Mouse (Mus musculus) stomach, embryonic 16.5 days (tissue): Measurements from ENCODE around the gene Ube2m. TPM values are rescaled to one million over a fixed set of nuclear protein-coding genes. Genes with fewer than 3 reads are reported as not detected.
A peak's percentile ranks its signal among the peaks of the same experiment; 100 is the strongest.

Experiments
- ATAC-seq: fragments of 200-750 bp; cut with Nextera tagmentation; 2 replicates; pipeline ENCODE4 v1.8.0; 2017; ENCODE audit warnings: moderate number of reproducible peaks, moderate TSS enrichment; ENCODE audit not compliant: insufficient read depth, low FRiP score
- H3K27ac ChIP-seq: fragments of 300-500 bp; sonication (generic); 2 replicates; pipeline ENCODE4 v1.5.1; 2014; ENCODE audit warnings: low read length
- H3K27me3 ChIP-seq: fragments of 300-500 bp; sonication (generic); 2 replicates; pipeline ENCODE4 v1.6.1; 2014; ENCODE audit warnings: low read length, control low read depth, mixed read lengths; ENCODE audit not compliant: control insufficient read depth, insufficient read depth
- H3K36me3 ChIP-seq: fragments of 300-500 bp; sonication (generic); 2 replicates; pipeline ENCODE4 v1.6.1; 2014; ENCODE audit warnings: low read length; ENCODE audit not compliant: control insufficient read depth, insufficient read depth
- H3K4me1 ChIP-seq: fragments of 300-500 bp; sonication (generic); 2 replicates; pipeline ENCODE4 v1.6.1; 2014; ENCODE audit warnings: low read length, control low read depth, mixed read lengths; ENCODE audit not compliant: control insufficient read depth, insufficient read depth
- H3K4me2 ChIP-seq: fragments of 300-500 bp; sonication (generic); 2 replicates; pipeline ENCODE4 v1.6.1; 2014; ENCODE audit warnings: low read depth, low read length, mixed read lengths
- H3K4me3 ChIP-seq: fragments of 300-500 bp; sonication (generic); replicated peaks from 2 replicates; pipeline ENCODE4 v1.5.1; 2014; ENCODE audit warnings: mild to moderate bottlenecking, low read length
- H3K9ac ChIP-seq: fragments of 300-500 bp; sonication (generic); 2 replicates; pipeline ENCODE4 v1.6.1; 2014; ENCODE audit warnings: low read length
- H3K9me3 ChIP-seq: fragments of 300-500 bp; sonication (generic); replicated peaks from 2 replicates; pipeline ENCODE4 v1.6.1; 2016; ENCODE audit warnings: low read length, control low read depth; ENCODE audit not compliant: control insufficient read depth
- WGBS: fragments of 180-500 bp; shearing (Covaris S2); extraction: QIAGEN DNeasy Blood & Tissue Kit; methylation state at CpG from one replicate; pipeline ENCODE4 v1.1.7; 2014; 5-methylcytosine and 5-hydroxymethylcytosine counted together
- polyA plus RNA-seq: library from polyadenylated mRNA; unstranded; fragments of >200 nt; fragmentation: Nextera tagmentation; extraction: Ambion mirVana; gene quantifications from 2 replicates; pipeline ENCODE4 v1.2.1, GENCODE M21; 2015

Ube2m gene
- polyA plus RNA-seq, 1 experiment from 2014 or later, result 21.4 TPM

- peak within 1 kb of the TSS; percentile 89 for H3K9ac ChIP-seq
- H3K9me3 ChIP-seq, result no peaks in the 10 kb centered on the region
- H3K36me3 ChIP-seq, result 0 out of 2 replicates have a peak, but pooled peaks cover 12% of the 10 kb centered on the region
- H3K4me2 ChIP-seq, result peak within 1 kb of the TSS; percentile 81
- peaks cover 11% of the 10 kb centered on the region for H3K4me1 ChIP-seq
- H3K27ac ChIP-seq, result peak within 1 kb of the TSS; percentile 95
- WGBS, result 13% methylated on average over 26 of the region's 26 CpGs
- ATAC-seq, result no peak
- H3K27me3 ChIP-seq, result no peaks in the 10 kb centered on the region
- H3K4me3 ChIP-seq, result peak within 1 kb of the TSS; percentile 71
Observed at GRCm38 (mm10) chr7:13010005-13010908, 27.8 kb downstream of the Ube2m start, which contains the start of gene Zbtb45. Gene Zbtb45 (minus strand): TSS chr7:13010034.

- Histone ChIP-seq H3K4me2 (peak overlapping the region; percentile 81), H3K9ac (peak overlapping the region; percentile 89), H3K4me1 (peaks cover 11% of the 10 kb centered on the region), H3K9me3 (no peaks in the 10 kb centered on the region), H3K27ac (peak overlapping the region; percentile 95), H3K36me3 (0 out of 2 replicates have a peak, but pooled peaks cover 12% of the 10 kb centered on the region), H3K27me3 (no peaks in the 10 kb centered on the region), H3K4me3 (peak overlapping the region; percentile 71)
- ATAC-seq, result peak; percentile 92
- under 1% methylated on average over 42 of the region's 42 CpGs for WGBS
Observed at GRCm38 (mm10) chr7:13009143-13010004, 28.7 kb downstream of the Ube2m start.

- Histone ChIP-seq H3K4me1 (peaks cover 11% of the 10 kb centered on the region), H3K36me3 (0 out of 2 replicates have a peak, but pooled peaks cover 12% of the 10 kb centered on the region), H3K4me2 (no peak overlapping the region), H3K9me3 (no peaks in the 10 kb centered on the region), H3K9ac (peak overlapping the region; percentile 46; the same call in 1 of the 2 replicates), H3K27me3 (no peaks in the 10 kb centered on the region), H3K27ac (no peak overlapping the region), H3K4me3 (no peak overlapping the region)
- WGBS, result 57% methylated on average over 57 of the region's 57 CpGs
- no peak for ATAC-seq
Observed at GRCm38 (mm10) chr7:13007341-13008092, 30.6 kb downstream of the Ube2m start.

GRCm38 (mm10) chr7:13006531-13006930 lies 31.5 kb downstream of the Ube2m start:
- 0 out of 2 replicates have a peak, but pooled peaks cover 12% of the 10 kb centered on the region for H3K36me3 ChIP-seq
- ATAC-seq, result no peak
- peaks cover 11% of the 10 kb centered on the region for H3K4me1 ChIP-seq
- no peak overlapping the region for H3K4me2 ChIP-seq
- no peak overlapping the region for H3K4me3 ChIP-seq
- no peak overlapping the region for H3K27ac ChIP-seq
- no peak overlapping the region for H3K9ac ChIP-seq
- no peaks in the 10 kb centered on the region for H3K9me3 ChIP-seq
- 90% methylated on average over 10 of the region's 10 CpGs for WGBS
- no peaks in the 10 kb centered on the region for H3K27me3 ChIP-seq

GRCm38 (mm10) chr7:13006011-13006410 lies 32.1 kb downstream of the Ube2m start:
- Histone ChIP-seq H3K4me2 (no peak overlapping the region), H3K9me3 (no peaks in the 10 kb centered on the region), H3K4me3 (no peak overlapping the region), H3K27me3 (no peaks in the 10 kb centered on the region), H3K27ac (no peak overlapping the region), H3K9ac (no peak overlapping the region), H3K36me3 (0 out of 2 replicates have a peak, but pooled peaks cover 12% of the 10 kb centered on the region), H3K4me1 (peaks cover 11% of the 10 kb centered on the region)
- ATAC-seq, result no peak
- 86% methylated on average over 17 of the region's 17 CpGs for WGBS

GRCm38 (mm10) chr7:13003380-13003779 lies 34.7 kb downstream of the Ube2m start:
- Histone ChIP-seq H3K27me3 (no peaks in the 10 kb centered on the region), H3K4me2 (no peak overlapping the region), H3K4me3 (no peak overlapping the region), H3K36me3 (0 out of 2 replicates have a peak, but pooled peaks cover 12% of the 10 kb centered on the region), H3K9me3 (no peaks in the 10 kb centered on the region), H3K27ac (no peak overlapping the region), H3K9ac (no peak overlapping the region), H3K4me1 (no peaks in the 10 kb centered on the region)
- WGBS, result 75% methylated on average over 5 of the region's 5 CpGs
- no peak for ATAC-seq

- no peak overlapping the region for H3K27ac ChIP-seq
- no peaks in the 10 kb centered on the region for H3K27me3 ChIP-seq
- H3K9ac ChIP-seq, result no peak overlapping the region
- ATAC-seq, result no peak
- H3K36me3 ChIP-seq, result 0 out of 2 replicates have a peak, but pooled peaks cover under 1% of the 10 kb centered on the region
- H3K4me2 ChIP-seq, result no peak overlapping the region
- WGBS, result 53% methylated on average over 1 of the region's 1 CpGs
- H3K4me3 ChIP-seq, result no peak overlapping the region
- no peaks in the 10 kb centered on the region for H3K9me3 ChIP-seq
- H3K4me1 ChIP-seq, result no peaks in the 10 kb centered on the region
Observed at GRCm38 (mm10) chr7:13001584-13001983, 36.5 kb downstream of the Ube2m start.

- WGBS, result 74% methylated on average over 3 of the region's 3 CpGs
- Histone ChIP-seq H3K4me2 (no peak within 1 kb of the TSS), H3K4me1 (no peaks in the 10 kb centered on the region), H3K27ac (no peak within 1 kb of the TSS), H3K4me3 (no peak within 1 kb of the TSS), H3K9me3 (no peaks in the 10 kb centered on the region), H3K9ac (no peak within 1 kb of the TSS), H3K27me3 (no peaks in the 10 kb centered on the region), H3K36me3 (no peaks in the 10 kb centered on the region)
- ATAC-seq, result no peak
Observed at GRCm38 (mm10) chr7:12998851-12999250, 39.2 kb downstream of the Ube2m start, which contains the start of gene Trim28. Gene Trim28 (plus strand): TSS chr7:12999114.
